Mouse (Mus musculus) hindbrain, embryonic 16.5 days (tissue): ENCODE results near the gene Oxct2b. TPM values are rescaled to one million over a fixed set of nuclear protein-coding genes. Genes with fewer than 3 reads are reported as not detected.
A peak's percentile ranks its signal among the peaks of the same experiment; 100 is the strongest.
"Not testable (repeated sequence)": the region's sequence is repeated elsewhere in the genome, so short reads cannot be mapped to it uniquely, and the experiment has no call there.

Experiments
- ATAC-seq: fragments of 200-750 bp; cut with Nextera tagmentation; 2 replicates; pipeline ENCODE4 v1.8.0; 2017; ENCODE audit warnings: moderate TSS enrichment, moderate library complexity
- H3K27ac ChIP-seq: fragments of 300-500 bp; sonication (generic); 2 replicates; pipeline ENCODE4 v1.5.1; 2014; ENCODE audit warnings: low read depth, mild to moderate bottlenecking, control low read depth, low read length, moderate library complexity
- H3K27me3 ChIP-seq: fragments of 300-500 bp; sonication (generic); replicated peaks from 2 replicates; pipeline ENCODE4 v1.6.1; 2014; ENCODE audit warnings: low read length; ENCODE audit not compliant: control insufficient read depth, insufficient read depth
- H3K36me3 ChIP-seq: fragments of 300-500 bp; sonication (generic); 2 replicates; pipeline ENCODE4 v1.6.1; 2014; ENCODE audit warnings: mild to moderate bottlenecking, low read length, moderate library complexity, mixed read lengths; ENCODE audit not compliant: control insufficient read depth, insufficient read depth
- H3K4me1 ChIP-seq: fragments of 300-500 bp; sonication (generic); 2 replicates; pipeline ENCODE4 v1.6.1; 2014; ENCODE audit warnings: low read depth, low read length; ENCODE audit not compliant: control insufficient read depth, insufficient read depth
- H3K4me2 ChIP-seq: fragments of 300-500 bp; sonication (generic); 2 replicates; pipeline ENCODE4 v1.6.1; 2014; ENCODE audit warnings: mild to moderate bottlenecking, low read length, control low read depth, moderate library complexity
- H3K4me3 ChIP-seq: fragments of 300-500 bp; sonication (generic); 2 replicates; pipeline ENCODE4 v1.5.1; 2014; ENCODE audit warnings: mild to moderate bottlenecking, low read length, control low read depth, moderate library complexity
- H3K9ac ChIP-seq: fragments of 300-500 bp; sonication (generic); 2 replicates; pipeline ENCODE4 v1.6.1; 2014; ENCODE audit warnings: low read depth, mild to moderate bottlenecking, control low read depth, low read length, moderate library complexity
- H3K9me3 ChIP-seq: fragments of 300-500 bp; sonication (generic); 2 replicates; pipeline ENCODE4 v1.6.1; 2014; ENCODE audit warnings: mild to moderate bottlenecking, low read length, moderate library complexity; ENCODE audit not compliant: control insufficient read depth
- WGBS: fragments of 180-500 bp; shearing (Covaris S2); extraction: QIAGEN DNeasy Blood & Tissue Kit; methylation state at CpG from one replicate; pipeline ENCODE4 v1.1.7; 2014; 5-methylcytosine and 5-hydroxymethylcytosine counted together
- polyA plus RNA-seq: library from polyadenylated mRNA; unstranded; fragments of >200 nt; fragmentation: Nextera tagmentation; extraction: Ambion mirVana; gene quantifications from 2 replicates; pipeline ENCODE4 v1.2.1, GENCODE M21; 2015

Gene Oxct2b
- polyA plus RNA-seq, 1 experiment from 2014 or later = 0.81 TPM

GRCm38 (mm10) chr4:123110751-123111150, 5.3 kb upstream of the Oxct2b start:
- Histone ChIP-seq H3K9ac (no peak overlapping the region), H3K4me3 (no peak overlapping the region), H3K4me1 (no peaks in the 10 kb centered on the region), H3K27me3 (peaks cover 10% of the 10 kb centered on the region), H3K4me2 (no peak overlapping the region), H3K9me3 (no peaks in the 10 kb centered on the region), H3K36me3 (no peaks in the 10 kb centered on the region), H3K27ac (no peak overlapping the region)
- no peak for ATAC-seq
- 89% methylated on average over 4 of the region's 4 CpGs for WGBS

GRCm38 (mm10) chr4:123111275-123111983, 4.6 kb upstream of the Oxct2b start:
- WGBS = 72% methylated on average over 10 of the region's 10 CpGs
- H3K9ac ChIP-seq, H3K36me3 ChIP-seq, ATAC-seq, H3K4me1 ChIP-seq, H3K4me2 ChIP-seq, H3K9me3 ChIP-seq, H3K4me3 ChIP-seq, H3K27me3 ChIP-seq, H3K27ac ChIP-seq: not testable (repeated sequence)

- WGBS = 80% methylated on average over 8 of the region's 8 CpGs
- ATAC-seq = no peak
- no peak overlapping the region for H3K27ac ChIP-seq
- no peak overlapping the region for H3K4me2 ChIP-seq
- no peaks in the 10 kb centered on the region for H3K9me3 ChIP-seq
- peaks cover under 1% of the 10 kb centered on the region; the same call in 1 of the 2 replicates for H3K27me3 ChIP-seq
- H3K9ac ChIP-seq = no peak overlapping the region
- H3K36me3 ChIP-seq = no peaks in the 10 kb centered on the region
- no peak overlapping the region for H3K4me3 ChIP-seq
- no peaks in the 10 kb centered on the region for H3K4me1 ChIP-seq
Observed at GRCm38 (mm10) chr4:123112216-123112764, 3.8 kb upstream of the Oxct2b start.

- not testable (repeated sequence) for H3K27me3 ChIP-seq, H3K4me2 ChIP-seq, H3K9ac ChIP-seq, H3K4me3 ChIP-seq, H3K36me3 ChIP-seq, H3K9me3 ChIP-seq, H3K4me1 ChIP-seq, H3K27ac ChIP-seq, ATAC-seq
- 89% methylated on average over 4 of the region's 4 CpGs for WGBS
Observed at GRCm38 (mm10) chr4:123114651-123115050, 1.4 kb upstream of the Oxct2b start.

- H3K9ac ChIP-seq = not testable (repeated sequence)
- peak overlapping the region; percentile 67 for H3K4me2 ChIP-seq
- WGBS = 24% methylated on average over 23 of the region's 42 CpGs
Observed at GRCm38 (mm10) chr4:123116640-123117039, 574 bp downstream of the Oxct2b start.

GRCm38 (mm10) chr4:123121286-123121685, 5.2 kb downstream of the Oxct2b start:
- H3K4me3 ChIP-seq = no peak overlapping the region
- no peaks in the 10 kb centered on the region for H3K9me3 ChIP-seq
- no peaks in the 10 kb centered on the region for H3K4me1 ChIP-seq
- ATAC-seq = no peak
- H3K9ac ChIP-seq = no peak overlapping the region
- peaks cover 6% of the 10 kb centered on the region for H3K36me3 ChIP-seq
- H3K27me3 ChIP-seq = peaks cover 5% of the 10 kb centered on the region
- no peak overlapping the region for H3K4me2 ChIP-seq
- H3K27ac ChIP-seq = no peak overlapping the region
- 82% methylated on average over 2 of the region's 2 CpGs for WGBS

More at GRCm38 (mm10) chr4:123116640-123117039, 574 bp downstream of the Oxct2b start:
- peak overlapping the region; percentile 46 for H3K4me3 ChIP-seq
- H3K4me1 ChIP-seq, H3K27me3 ChIP-seq, H3K27ac ChIP-seq, H3K9me3 ChIP-seq, H3K36me3 ChIP-seq: not testable (repeated sequence)
- ATAC-seq = peak; percentile 89

DNA sequence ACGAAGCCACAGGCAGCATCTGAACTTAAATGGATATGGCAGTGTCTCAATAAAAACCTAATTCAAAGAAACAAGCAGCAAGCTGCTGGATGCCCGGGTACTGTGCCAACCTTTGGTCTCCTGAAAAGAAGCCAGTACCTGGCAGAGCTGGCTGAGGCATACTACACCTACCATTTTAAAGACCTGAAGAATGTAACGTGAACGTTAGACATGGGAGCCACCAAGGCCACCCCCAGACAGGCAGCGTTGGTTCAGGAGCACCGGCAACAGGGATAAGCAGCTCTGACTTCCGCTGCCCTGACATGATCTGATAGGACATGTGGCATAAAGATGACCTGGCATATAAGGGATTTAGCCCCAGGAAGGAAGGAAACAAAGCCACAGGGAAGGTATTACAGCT, 10.6 kb downstream of the Oxct2b start:
- H3K27me3 ChIP-seq = no peaks in the 10 kb centered on the region

GRCm38 (mm10) chr4:123127051-123127450, 11.0 kb downstream of the Oxct2b start:
- Histone ChIP-seq H3K27ac (no peak overlapping the region), H3K4me1 (no peaks in the 10 kb centered on the region), H3K36me3 (peaks cover 31% of the 10 kb centered on the region), H3K4me3 (no peak overlapping the region), H3K9ac (no peak overlapping the region), H3K27me3 (no peaks in the 10 kb centered on the region), H3K4me2 (no peak overlapping the region), H3K9me3 (no peaks in the 10 kb centered on the region)
- 90% methylated on average over 4 of the region's 4 CpGs for WGBS
- ATAC-seq = no peak

More for the DNA sequence above, 10.6 kb downstream of the Oxct2b start:
- H3K27ac ChIP-seq = no peak overlapping the region
- no peak overlapping the region for H3K4me2 ChIP-seq
- H3K36me3 ChIP-seq = peaks cover 31% of the 10 kb centered on the region
- WGBS = 93% methylated on average over 7 of the region's 7 CpGs
- no peak for ATAC-seq
- no peak overlapping the region for H3K9ac ChIP-seq
- H3K4me1 ChIP-seq = no peaks in the 10 kb centered on the region
- H3K4me3 ChIP-seq = no peak overlapping the region
- H3K9me3 ChIP-seq = no peaks in the 10 kb centered on the region

DNA sequence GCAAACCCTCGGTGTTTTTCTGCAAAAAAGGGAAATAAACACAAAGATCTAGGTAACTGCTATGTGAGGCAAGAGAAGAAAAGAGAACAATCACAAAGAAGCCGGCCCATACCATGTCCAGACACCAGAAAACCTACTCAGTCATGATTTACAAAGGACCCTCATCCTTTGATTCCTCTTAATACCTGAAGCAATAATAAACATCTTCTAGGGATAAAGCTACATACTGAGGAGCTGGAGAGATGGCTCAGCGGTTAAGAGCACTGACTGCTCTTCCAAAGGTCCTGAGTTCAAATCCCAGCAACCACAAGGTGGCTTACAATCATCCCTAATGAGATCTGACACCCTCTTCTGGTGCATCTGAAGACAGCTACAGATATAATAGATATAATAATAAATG, 21.5 kb downstream of the Oxct2b start:
- H3K4me1 ChIP-seq = peaks cover 10% of the 10 kb centered on the region
- no peak for ATAC-seq
- no peaks in the 10 kb centered on the region for H3K9me3 ChIP-seq
- peaks cover 15% of the 10 kb centered on the region; the same call in 1 of the 2 replicates for H3K36me3 ChIP-seq
- H3K27me3 ChIP-seq = no peaks in the 10 kb centered on the region
- H3K27ac ChIP-seq = no peak overlapping the region
- no peak overlapping the region for H3K4me2 ChIP-seq
- no peak overlapping the region for H3K4me3 ChIP-seq
- H3K9ac ChIP-seq = no peak overlapping the region
- WGBS = 89% methylated on average over 3 of the region's 3 CpGs
